ENCODE assay signal across 33 mouse cellular contexts in the genomic region with DNA sequence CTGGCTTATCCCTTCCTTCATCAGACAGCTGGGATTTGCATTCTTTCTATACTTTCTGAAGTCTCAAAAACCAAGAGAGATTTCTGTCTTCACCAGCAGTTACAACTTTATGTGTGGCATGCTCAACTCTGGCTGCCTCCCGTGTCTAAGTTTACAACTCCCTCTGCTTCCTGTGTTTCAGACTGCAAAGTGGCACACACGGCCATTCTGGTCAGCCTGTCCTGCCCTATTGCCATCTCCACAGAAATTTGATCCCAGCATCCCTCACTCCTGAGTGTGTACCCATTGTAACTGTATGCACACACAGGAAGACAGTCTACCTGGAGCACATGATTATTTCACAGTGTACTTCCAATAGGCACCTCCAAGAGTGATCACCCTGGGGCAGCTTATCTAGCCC.
"Had no signal": no experiment of that assay in that cellular context is flagged by ENCODE, and none has a peak within 500 bp of the region (broad histone marks: within the 10 kb centered on the region; RNA-seq: fewer than 3 reads in every experiment).

No protein-coding gene starts in this region.

- H3K4me3 ChIP-seq: heart, embryonic 10.5 days; heart, embryonic 12.5 days; heart, embryonic 13.5 days; heart, embryonic 15.5 days; hindbrain, embryonic 10.5 days; hindbrain, embryonic 12.5 days; hindbrain, embryonic 13.5 days; hindbrain, embryonic 15.5 days; intestine, embryonic 15.5 days; layer of hippocampus, adult 2 months; left cerebral cortex, adult 2 months had no signal

- DNase-seq: heart, postnatal 10 days; heart, postnatal 36 days; heart, postnatal 4 days; kidney, adult 11 months; kidney, adult 18-20 months; kidney, adult 2 months; kidney, adult 8-10 months; kidney, adult 9 months; kidney, postnatal 14 days; kidney, postnatal 25 days; kidney, postnatal 36 days; kidney, postnatal 4 days; layer of hippocampus, adult 9-11 months; layer of hippocampus, postnatal 36 days had no signal

- H3K9ac ChIP-seq: heart, embryonic 12.5 days; heart, embryonic 13.5 days; heart, embryonic 15.5 days; hindbrain, embryonic 12.5 days; hindbrain, embryonic 13.5 days; hindbrain, embryonic 14.5 days; hindbrain, embryonic 15.5 days; intestine, embryonic 15.5 days had no signal

- H3K27ac ChIP-seq: heart, embryonic 10.5 days; heart, embryonic 13.5 days; heart, embryonic 15.5 days; hindbrain, embryonic 10.5 days; hindbrain, embryonic 12.5 days; hindbrain, embryonic 13.5 days; hindbrain, embryonic 14.5 days; hindbrain, embryonic 15.5 days; hindbrain, postnatal 0 days; intestine, embryonic 15.5 days; kidney, postnatal 0 days; layer of hippocampus, adult 2 months; left cerebral cortex, adult 2 months had no signal

- H3K4me2 ChIP-seq: heart, embryonic 11.5 days; heart, embryonic 12.5 days; heart, embryonic 13.5 days; heart, embryonic 15.5 days; hindbrain, embryonic 12.5 days; hindbrain, embryonic 13.5 days; hindbrain, embryonic 14.5 days; hindbrain, embryonic 15.5 days; intestine, embryonic 15.5 days had no signal

- H3K9me3 ChIP-seq: heart, embryonic 10.5 days; heart, embryonic 12.5 days; heart, embryonic 13.5 days; heart, embryonic 15.5 days; hindbrain, embryonic 10.5 days; hindbrain, embryonic 12.5 days; hindbrain, embryonic 13.5 days; hindbrain, embryonic 15.5 days; intestine, embryonic 15.5 days had no signal

- H3K4me1 ChIP-seq: heart, embryonic 13.5 days; heart, embryonic 15.5 days; hindbrain, embryonic 13.5 days; hindbrain, embryonic 15.5 days had no signal

- H3K27me3 ChIP-seq: heart, embryonic 12.5 days; heart, embryonic 13.5 days; heart, embryonic 15.5 days; hindbrain, embryonic 12.5 days; hindbrain, embryonic 13.5 days; hindbrain, embryonic 15.5 days; intestine, embryonic 15.5 days had no signal

- ATAC-seq: hindbrain, embryonic 16.5 days; hindbrain, postnatal 0 days; inflammation-experienced regulatory T-cells, adult 6 months; intestine, embryonic 15.5 days; intestine, embryonic 16.5 days; intestine, postnatal 0 days had no signal

- H3K36me3 ChIP-seq: heart, embryonic 10.5 days; heart, embryonic 12.5 days; heart, embryonic 13.5 days; heart, embryonic 15.5 days; hindbrain, embryonic 10.5 days; hindbrain, embryonic 12.5 days; hindbrain, embryonic 13.5 days; hindbrain, embryonic 15.5 days; intestine, embryonic 15.5 days had no signal
